Mouse (Mus musculus) thymus, adult 2 months (tissue): ENCODE data around the gene Scarb1.

ENCODE experiments used
- CTCF ChIP-seq: fragments of 200-500 bp; IDR thresholded peaks from 2 replicates; pipeline ENCODE4 v1.5.1; 2012; ENCODE audit warnings: mild to moderate bottlenecking, control low read depth, low read length, moderate library complexity, borderline replicate concordance; ENCODE audit not compliant: control insufficient read depth, poor library complexity, insufficient read depth; ENCODE audit errors: extremely low read depth
- POLR2A ChIP-seq: fragments of 200-500 bp; IDR thresholded peaks from 2 replicates; pipeline ENCODE4 v1.6.1; 2012; ENCODE audit warnings: mild to moderate bottlenecking, low read length, control low read depth, moderate library complexity; ENCODE audit not compliant: control insufficient read depth, poor library complexity, insufficient read depth; ENCODE audit errors: extremely low read depth

- no peak for TF ChIP-seq POLR2A
- no peak for TF ChIP-seq CTCF
Measured at GRCm38 (mm10) chr5:125283748-125284640, 56.9 kb downstream of the Scarb1 start.
